Mouse (Mus musculus) heart, postnatal 0 days (tissue): ENCODE data around the gene Ubl3.

Experiments used
- CTCF ChIP-seq: IDR thresholded peaks from 2 replicates; pipeline ENCODE4 v1.5.1; 2016; ENCODE audit warnings: antibody characterized with exemption, control low read depth, low read depth
- EP300 ChIP-seq: IDR thresholded peaks from 2 replicates; pipeline ENCODE4 v1.6.1; 2016; ENCODE audit warnings: antibody characterized with exemption, low read depth

- TF ChIP-seq CTCF = no peak
- no peak for TF ChIP-seq EP300
Observed at GRCm38 (mm10) chr5:148533924-148534323, 18.7 kb downstream of the Ubl3 start.
